Mouse (Mus musculus): ENCODE measurements around the gene Gast.
A peak's percentile ranks its signal among the peaks of the same experiment; 100 is the strongest.
"Not testable (repeated sequence)": the region's sequence is repeated elsewhere in the genome, so short reads cannot be mapped to it uniquely, and the experiment has no call there.

The Gast gene

GRCm38 (mm10) chr11:100333944-100334457 lies at the start of gene Gast:
Gast (plus strand) TSS chr11:100334407.
- no peak for DNase-seq

GRCm38 (mm10) chr11:100284988-100285387 lies 49.2 kb upstream of the Gast start:
- no peak for DNase-seq

GRCm38 (mm10) chr11:100287024-100287423 lies 47.2 kb upstream of the Gast start:
- DNase-seq: no peak

GRCm38 (mm10) chr11:100288942-100289341 lies 45.3 kb upstream of the Gast start:
- DNase-seq: no peak

- no peak for DNase-seq
These were observed 44.0 kb upstream of the Gast start for GRCm38 (mm10) chr11:100290235-100290634.

- DNase-seq: no peak
These were observed 41.3 kb upstream of the Gast start for GRCm38 (mm10) chr11:100292884-100293283.

GRCm38 (mm10) chr11:100295308-100295707 lies 38.9 kb upstream of the Gast start:
- peak; percentile 55 for DNase-seq

- DNase-seq: no peak
These were observed 36.4 kb upstream of the Gast start for GRCm38 (mm10) chr11:100297801-100298200.

GRCm38 (mm10) chr11:100298274-100299036 lies 35.8 kb upstream of the Gast start:
- DNase-seq: peak; percentile 71

GRCm38 (mm10) chr11:100300293-100300692 lies 33.9 kb upstream of the Gast start:
- peak; percentile 53 for DNase-seq

GRCm38 (mm10) chr11:100301292-100301691 lies 32.9 kb upstream of the Gast start:
- DNase-seq: no peak

- DNase-seq: no peak
These were observed 26.3 kb upstream of the Gast start for GRCm38 (mm10) chr11:100307900-100308299.

GRCm38 (mm10) chr11:100308672-100309071 lies 25.5 kb upstream of the Gast start:
- not testable (repeated sequence) for DNase-seq

- DNase-seq: no peak
These were observed 22.6 kb upstream of the Gast start for GRCm38 (mm10) chr11:100311656-100312055.

- DNase-seq: no peak
These were observed 22.0 kb upstream of the Gast start for GRCm38 (mm10) chr11:100312096-100312679.

GRCm38 (mm10) chr11:100313424-100313823 lies 20.8 kb upstream of the Gast start:
- DNase-seq: no peak

GRCm38 (mm10) chr11:100315439-100315838 lies 18.8 kb upstream of the Gast start:
- no peak for DNase-seq

- DNase-seq: no peak
These were observed 16.3 kb upstream of the Gast start for GRCm38 (mm10) chr11:100317826-100318380.

GRCm38 (mm10) chr11:100318529-100319451 lies 15.4 kb upstream of the Gast start:
- peak; percentile 44 for DNase-seq

GRCm38 (mm10) chr11:100319492-100320171 lies 14.6 kb upstream of the Gast start, which contains the start of gene Eif1:
Eif1 (plus strand) TSS chr11:100319885.
- peak; percentile 100 for DNase-seq

GRCm38 (mm10) chr11:100320172-100320630 lies 14.0 kb upstream of the Gast start:
- DNase-seq: peak; percentile 94

All from cerebellum, adult 11 months (tissue).